ENCODE assay signal across 8 mouse cellular contexts in the genomic region with DNA sequence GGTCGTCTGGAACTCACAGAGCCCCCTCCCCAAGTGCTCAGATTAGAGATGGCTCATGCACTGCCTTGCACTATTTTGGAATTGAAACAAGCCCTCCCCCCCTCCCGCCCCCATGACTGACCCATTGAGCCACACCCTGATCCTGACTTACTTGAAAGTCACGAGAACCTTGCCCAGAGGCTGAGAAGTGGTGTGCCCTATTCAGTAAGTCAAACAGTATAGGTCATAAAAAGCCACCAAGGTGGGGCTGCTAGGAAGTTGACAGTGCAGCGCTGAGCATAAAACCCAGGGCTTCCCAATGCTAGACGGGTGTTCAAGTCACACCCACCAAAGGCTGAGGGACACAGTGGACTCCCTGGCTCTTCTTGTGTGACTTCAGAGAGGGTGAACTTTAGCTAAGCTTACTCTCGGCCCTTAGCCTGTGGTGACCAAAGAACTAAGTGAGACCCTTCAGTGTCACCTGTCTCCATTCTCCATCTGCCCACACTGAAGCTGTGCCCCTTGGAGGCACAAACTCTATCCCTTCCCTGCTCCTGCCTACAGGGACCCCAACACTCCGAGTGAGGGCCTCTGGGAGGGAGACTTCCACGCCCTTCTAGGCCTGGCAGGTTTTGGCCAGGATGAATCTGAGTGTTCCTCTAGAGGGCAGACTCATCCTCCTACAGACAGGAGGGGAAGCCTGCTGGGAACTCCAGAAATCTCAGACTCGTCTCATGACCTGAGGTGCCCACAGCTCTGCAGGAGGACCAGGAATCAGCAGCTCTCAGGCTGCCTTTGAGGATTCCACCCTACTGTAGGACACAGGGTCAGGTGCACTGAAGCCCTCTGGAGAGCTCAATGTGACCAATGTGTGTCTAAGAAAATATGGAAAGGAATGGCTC. TPM values are rescaled to one million over a fixed set of nuclear protein-coding genes. Genes with fewer than 3 reads are reported as not detected.
DNase-seq lines count a peak whose midpoint lies in the region; ATAC-seq and TF ChIP-seq lines count a peak whose summit lies in the region.

No protein-coding gene starts in this region.

- peaks cover 45% of the 10 kb centered on the region for H3K4me1 ChIP-seq in heart, embryonic 12.5 days (replicated peaks)

- no peak for TF ChIP-seq POLR2A in brain, embryonic 14.5 days (IDR thresholded peaks at IDR 0.05; ENCODE audit: borderline replicate concordance, extremely low read depth, insufficient read depth, insufficient read length, poor library complexity, severe bottlenecking)

- H3K27ac ChIP-seq in heart, embryonic 12.5 days (ENCODE audit: poor library complexity, severe bottlenecking), result peak overlapping the region; percentile 78

- 25% methylated on average over 9 of the region's 9 CpGs for WGBS in heart, embryonic 12.5 days

- 0 out of 2 replicates have a peak, but pooled peaks have one; percentile 11 for ATAC-seq in heart, embryonic 12.5 days (ENCODE audit: insufficient number of reproducible peaks, low FRiP score)
- peak; percentile 38 for ATAC-seq in megakaryocyte, adult 5-6 weeks (ENCODE audit: poor library complexity, severe bottlenecking)

- H3K27me3 ChIP-seq in heart, embryonic 12.5 days (replicated peaks), result no peaks in the 10 kb centered on the region

- peaks cover 53% of the 10 kb centered on the region for H3K36me3 ChIP-seq in heart, embryonic 12.5 days

- DNase-seq in urinary bladder, postnatal 14 days (ENCODE audit: low spot score), result peak; percentile 57
- no peak for DNase-seq in urinary bladder, adult 2 months (ENCODE audit: low spot score)
- DNase-seq in brain, embryonic 14.5 days (ENCODE audit: low read depth), result peak; percentile 40
- DNase-seq in kidney, postnatal 25 days, result peak; percentile 61 to 70
- DNase-seq in frontal cortex, postnatal 14 days (ENCODE audit: low spot score in 2 of 2), result no peak
- DNase-seq in spleen, postnatal 14 days (ENCODE audit: low spot score in 2 of 2), result no peak

- no peaks in the 10 kb centered on the region for H3K9me3 ChIP-seq in heart, embryonic 12.5 days (replicated peaks)

- H3K9ac ChIP-seq in heart, embryonic 12.5 days, result peak overlapping the region; percentile 40

- peak overlapping the region; percentile 20; the same call in 1 of the 2 replicates for H3K4me2 ChIP-seq in heart, embryonic 12.5 days

- H3K4me3 ChIP-seq in heart, embryonic 12.5 days, result no peak overlapping the region

- peak; percentile 35; the same call in 1 of the 2 replicates for TF ChIP-seq CTCF in brain, embryonic 14.5 days (IDR thresholded peaks at IDR 0.05; ENCODE audit: borderline replicate concordance, extremely low read depth, insufficient read depth, insufficient read length)

RNA-seq across cellular contexts. Expression of a gene that starts 5.8 kb away (rescaled TPM):
- polyA plus RNA-seq in urinary bladder, adult 2 months (2012; rRNA removed), result 141 and 178 TPM in 2 replicates
- 216 and 272 TPM in 2 replicates for polyA plus RNA-seq in brain, embryonic 14.5 days (2012; rRNA removed)
- 132 and 135 TPM in 2 replicates for polyA plus RNA-seq in heart, embryonic 12.5 days (2016; fragmentation: Nextera tagmentation; extraction: Ambion mirVana)
- 70.2 and 70.7 TPM in 2 replicates for total RNA-seq in megakaryocyte, adult 5-6 weeks (2015)
- total RNA-seq in megakaryocyte, adult 5-6 weeks (2017), result 58.4 and 69.2 TPM in 2 replicates

RNA-seq across cellular contexts. Expression of a gene that starts 13.2 kb away (rescaled TPM):
- 524 and 620 TPM in 2 replicates for polyA plus RNA-seq in urinary bladder, adult 2 months (2012; rRNA removed)
- 376 and 484 TPM in 2 replicates for polyA plus RNA-seq in brain, embryonic 14.5 days (2012; rRNA removed)
- polyA plus RNA-seq in heart, embryonic 12.5 days (2016; fragmentation: Nextera tagmentation; extraction: Ambion mirVana), result 677 and 717 TPM in 2 replicates
- 259 and 303 TPM in 2 replicates for total RNA-seq in megakaryocyte, adult 5-6 weeks (2015)
- 375 and 378 TPM in 2 replicates for total RNA-seq in megakaryocyte, adult 5-6 weeks (2017)

RNA-seq across cellular contexts. Expression of a gene that starts 17.3 kb away (rescaled TPM):
- 18.9 and 23.0 TPM in 2 replicates for polyA plus RNA-seq in urinary bladder, adult 2 months (2012; rRNA removed)
- polyA plus RNA-seq in brain, embryonic 14.5 days (2012; rRNA removed), result 3.4 and 3.8 TPM in 2 replicates
- polyA plus RNA-seq in heart, embryonic 12.5 days (2016; fragmentation: Nextera tagmentation; extraction: Ambion mirVana), result 7.5 and 8.5 TPM in 2 replicates
- total RNA-seq in megakaryocyte, adult 5-6 weeks (2015), result 135 and 140 TPM in 2 replicates
- 235 and 237 TPM in 2 replicates for total RNA-seq in megakaryocyte, adult 5-6 weeks (2017)

RNA-seq across cellular contexts. Expression of a gene that starts 37.5 kb away (rescaled TPM):
- polyA plus RNA-seq in urinary bladder, adult 2 months (2012; rRNA removed), result 7.5 and 9.2 TPM in 2 replicates
- polyA plus RNA-seq in brain, embryonic 14.5 days (2012; rRNA removed), result 12.2 and 12.7 TPM in 2 replicates
- polyA plus RNA-seq in heart, embryonic 12.5 days (2016; fragmentation: Nextera tagmentation; extraction: Ambion mirVana), result 4.5 and 5.1 TPM in 2 replicates
- total RNA-seq in megakaryocyte, adult 5-6 weeks (2015), result 32.6 and 34.7 TPM in 2 replicates
- total RNA-seq in megakaryocyte, adult 5-6 weeks (2017), result 33.6 and 37.4 TPM in 2 replicates

RNA-seq across cellular contexts. Expression of a gene that starts 45.4 kb away (rescaled TPM):
- polyA plus RNA-seq in urinary bladder, adult 2 months (2012; rRNA removed), result 173 and 185 TPM in 2 replicates
- polyA plus RNA-seq in brain, embryonic 14.5 days (2012; rRNA removed), result 21.2 and 30.7 TPM in 2 replicates
- 302 and 307 TPM in 2 replicates for polyA plus RNA-seq in heart, embryonic 12.5 days (2016; fragmentation: Nextera tagmentation; extraction: Ambion mirVana)
- total RNA-seq in megakaryocyte, adult 5-6 weeks (2015), result 174 and 175 TPM in 2 replicates
- 286 and 299 TPM in 2 replicates for total RNA-seq in megakaryocyte, adult 5-6 weeks (2017)

Comparison
In these comparisons a context has a peak if more than half of its experiments do, and no peak if none do; other contexts are left out.
1. DNase-seq: peak in urinary bladder, postnatal 14 days (single experiment), brain, embryonic 14.5 days (single experiment) and kidney, postnatal 25 days (2 of 2); none in urinary bladder, adult 2 months (single experiment), frontal cortex, postnatal 14 days (0 of 2) and spleen, postnatal 14 days (0 of 2).